Mouse (Mus musculus): Measurements from ENCODE around the gene Kng2.
"Not testable (repeated sequence)": the region's sequence is repeated elsewhere in the genome, so short reads cannot be mapped to it uniquely, and the experiment has no call there.

The Kng2 gene

DNA sequence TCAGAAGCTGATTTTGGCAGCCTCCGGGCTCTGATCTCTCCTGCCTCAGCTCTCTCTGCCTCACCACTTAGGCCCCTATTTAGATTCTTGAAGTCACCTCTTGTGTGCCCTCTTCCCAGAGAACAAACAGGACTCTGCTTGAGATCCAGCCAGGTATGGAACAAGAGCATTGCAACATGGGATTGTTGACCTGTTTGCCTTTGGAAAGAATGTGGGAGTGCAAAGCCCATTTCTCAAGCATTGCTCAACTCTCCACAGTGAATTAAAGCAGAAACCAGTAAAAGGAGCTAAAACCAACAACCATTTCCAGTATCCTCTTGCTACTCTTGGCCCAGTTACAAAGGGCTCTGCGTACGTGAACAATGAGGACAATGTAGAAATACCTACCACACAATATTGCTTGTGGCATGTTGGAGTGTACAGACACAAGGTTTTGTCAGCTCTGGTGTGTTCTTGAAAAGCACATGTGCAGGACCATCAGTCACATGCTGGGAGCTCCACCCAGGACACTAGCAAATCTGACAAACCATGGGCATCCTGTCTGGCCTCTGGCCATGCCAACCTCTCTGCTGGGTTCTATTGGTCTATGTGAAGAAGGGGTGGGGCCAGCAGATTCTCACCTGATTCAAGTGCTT, at the start of gene Kng2:
Gene Kng2 (minus strand): TSS at position 517 of the 635 bp plus-strand sequence.
- DNase-seq = not testable (repeated sequence)

DNA sequence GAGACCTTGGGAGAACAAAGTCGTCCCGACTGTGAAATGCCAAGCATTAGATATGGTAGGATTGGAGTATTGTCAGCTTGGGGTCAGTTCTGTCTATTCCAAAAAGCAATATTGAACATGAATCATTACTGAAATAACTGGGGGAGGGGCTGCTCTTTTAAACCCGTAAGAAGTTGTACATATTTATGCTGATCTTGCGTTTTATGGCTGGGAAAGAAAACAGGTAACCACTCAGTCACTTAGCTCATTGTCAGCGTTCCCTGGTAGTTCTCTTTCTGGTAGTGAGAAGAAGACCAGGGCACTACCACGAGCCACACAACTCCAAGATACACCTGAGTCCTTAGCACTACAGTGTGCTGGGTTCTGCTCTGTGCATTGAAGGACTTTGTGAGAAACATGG, 48.2 kb upstream of the Kng2 start:
- DNase-seq = not testable (repeated sequence)

- DNase-seq = not testable (repeated sequence)
These were observed 31.6 kb upstream of the Kng2 start for GRCm38 (mm10) chr16:23060781-23061325.

DNA sequence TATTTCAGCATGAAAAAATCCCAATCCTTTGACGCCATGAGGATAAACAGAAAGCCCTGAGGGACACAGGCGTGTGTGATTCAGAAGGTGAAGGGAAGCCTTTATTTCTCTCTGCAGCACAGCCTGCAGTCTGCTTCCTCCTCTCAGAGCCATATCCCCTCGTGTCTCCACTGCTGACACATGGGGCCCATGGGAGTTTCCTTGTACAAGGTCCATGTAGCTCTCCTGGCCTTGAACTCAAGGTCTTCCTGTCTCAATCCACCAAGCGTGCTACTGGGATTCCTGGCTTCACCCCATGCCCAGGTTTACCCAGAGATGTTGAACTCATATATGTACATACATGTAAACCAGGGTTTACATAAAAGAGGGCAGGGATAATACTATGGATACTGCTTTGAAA, 30.3 kb upstream of the Kng2 start:
- not testable (repeated sequence) for DNase-seq

- DNase-seq = not testable (repeated sequence)
These were observed 28.6 kb upstream of the Kng2 start, which contains the start of gene Kng1 for GRCm38 (mm10) chr16:23057668-23058447. Gene Kng1 (plus strand): TSS chr16:23057865.

GRCm38 (mm10) chr16:23046319-23046718, 17.0 kb upstream of the Kng2 start:
- no peak for DNase-seq

- DNase-seq = no peak
These were observed 11.6 kb upstream of the Kng2 start for GRCm38 (mm10) chr16:23040876-23041275.

- no peak for DNase-seq
These were observed 10.0 kb upstream of the Kng2 start for GRCm38 (mm10) chr16:23039281-23039680.

DNA sequence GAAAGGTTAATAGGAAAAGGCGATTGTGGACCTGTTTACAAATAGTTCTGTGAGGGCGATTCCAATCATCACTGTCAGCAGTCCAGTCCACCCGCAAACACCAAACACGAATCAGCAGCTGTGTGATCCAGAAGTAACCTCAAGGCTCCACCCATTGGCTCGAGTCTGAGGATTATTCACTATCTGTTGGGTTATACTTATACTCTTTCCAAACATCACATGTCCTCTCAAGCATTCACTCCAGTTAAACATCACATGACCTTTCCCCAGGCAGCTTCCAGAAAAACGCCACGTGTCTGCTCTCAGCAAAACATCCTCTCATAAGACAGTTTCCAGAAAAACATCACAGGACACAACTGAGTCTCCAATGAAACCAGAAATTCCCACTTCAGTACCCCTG, 8.5 kb upstream of the Kng2 start:
- DNase-seq = no peak

DNA sequence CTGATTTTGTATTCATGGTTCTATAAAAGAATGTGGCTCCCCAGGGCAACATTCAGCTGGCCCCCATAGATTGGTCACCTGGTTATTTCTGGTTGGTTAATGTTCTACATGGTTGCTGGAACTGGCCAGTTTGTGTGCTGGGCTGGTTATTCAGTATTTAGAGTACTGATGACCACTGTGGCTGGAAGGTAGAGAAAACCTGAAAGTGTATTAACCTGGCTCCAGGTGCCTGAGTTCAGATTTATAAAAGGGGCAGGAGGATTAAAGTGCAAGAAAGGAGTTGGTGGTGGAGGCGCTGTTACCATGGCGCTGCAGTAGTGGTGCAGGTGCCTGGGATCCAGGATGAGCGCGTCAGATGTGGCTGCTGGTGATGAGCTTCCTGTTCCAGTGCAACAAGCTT, 4.4 kb upstream of the Kng2 start:
- no peak for DNase-seq

DNA sequence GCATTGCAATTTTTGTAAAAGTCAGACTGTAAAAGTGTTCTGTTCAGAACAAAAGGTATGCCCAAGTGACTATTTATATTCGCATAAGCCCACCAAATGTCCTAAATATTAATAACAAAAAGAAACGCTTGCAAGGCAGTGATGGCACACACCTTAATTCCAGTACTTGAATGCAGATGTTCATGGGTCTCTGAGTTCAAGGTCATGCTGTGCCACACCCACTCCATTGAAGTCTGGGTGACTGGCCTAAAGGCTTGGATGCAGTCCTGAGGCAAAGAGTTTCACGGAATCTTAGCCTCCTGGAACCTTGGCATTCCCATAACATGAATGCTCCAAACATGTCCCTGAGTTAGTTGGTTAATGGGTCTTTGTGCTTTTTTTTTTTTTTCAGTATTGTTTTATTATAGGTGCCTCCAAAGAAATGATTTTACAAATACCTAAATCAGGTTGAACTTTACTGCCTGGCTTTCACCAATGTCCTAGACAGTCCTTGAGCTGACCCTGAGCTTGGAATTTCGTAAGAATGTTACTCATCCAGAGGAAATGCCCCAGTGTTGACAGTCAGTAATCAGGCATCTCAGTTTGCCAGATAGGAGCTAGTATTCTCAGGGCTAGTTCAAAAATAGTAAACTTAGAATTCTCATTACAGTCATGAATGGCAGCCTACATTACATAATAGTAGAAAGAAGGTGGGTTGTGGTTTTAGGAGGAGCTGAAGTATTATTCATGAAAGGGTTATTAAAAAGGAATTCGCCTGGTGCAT, 1.6 kb upstream of the Kng2 start:
- no peak for DNase-seq

GRCm38 (mm10) chr16:23027341-23027740, 1.9 kb downstream of the Kng2 start:
- not testable (repeated sequence) for DNase-seq

DNA sequence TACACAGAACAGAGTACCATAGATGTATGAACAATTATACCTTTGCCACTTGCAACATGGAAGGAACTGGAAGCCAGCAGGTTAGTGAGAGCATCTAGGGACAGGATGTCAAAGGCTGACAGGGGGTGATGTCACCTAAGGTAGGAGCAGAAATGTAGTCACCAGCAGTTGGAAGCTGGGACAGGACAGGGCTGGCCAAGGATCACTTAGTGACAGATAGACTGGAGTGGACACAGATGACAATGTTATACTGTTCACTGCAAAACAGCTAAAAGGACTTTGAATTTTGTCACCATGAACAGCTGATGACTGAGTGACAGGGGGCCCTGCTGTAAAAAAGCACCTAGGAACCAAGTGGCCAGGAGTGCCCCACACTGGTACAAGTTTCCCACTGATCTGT, 2.7 kb downstream of the Kng2 start:
- no peak for DNase-seq

DNA sequence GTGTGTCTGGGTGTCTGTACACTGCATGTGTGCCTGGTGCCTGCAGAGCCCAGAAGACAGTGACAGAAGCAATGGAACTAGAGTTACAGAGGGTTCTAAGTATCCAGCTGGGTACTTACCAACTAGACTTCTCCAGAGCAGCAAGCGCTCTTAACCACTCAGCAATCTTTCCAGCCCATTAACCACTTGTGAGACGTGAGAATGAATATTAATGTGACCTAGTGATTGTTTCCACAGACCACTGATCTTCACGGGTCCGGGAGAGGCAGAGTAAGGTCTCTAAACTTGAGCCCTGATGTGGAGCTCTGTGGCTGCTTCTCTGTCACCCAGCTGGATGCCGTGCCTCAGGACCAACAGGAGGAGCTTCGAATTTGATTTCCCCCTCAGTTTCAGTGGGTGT, 4.2 kb downstream of the Kng2 start:
- DNase-seq = no peak

- not testable (repeated sequence) for DNase-seq
These were observed 8.7 kb downstream of the Kng2 start for GRCm38 (mm10) chr16:23020571-23020970.

DNA sequence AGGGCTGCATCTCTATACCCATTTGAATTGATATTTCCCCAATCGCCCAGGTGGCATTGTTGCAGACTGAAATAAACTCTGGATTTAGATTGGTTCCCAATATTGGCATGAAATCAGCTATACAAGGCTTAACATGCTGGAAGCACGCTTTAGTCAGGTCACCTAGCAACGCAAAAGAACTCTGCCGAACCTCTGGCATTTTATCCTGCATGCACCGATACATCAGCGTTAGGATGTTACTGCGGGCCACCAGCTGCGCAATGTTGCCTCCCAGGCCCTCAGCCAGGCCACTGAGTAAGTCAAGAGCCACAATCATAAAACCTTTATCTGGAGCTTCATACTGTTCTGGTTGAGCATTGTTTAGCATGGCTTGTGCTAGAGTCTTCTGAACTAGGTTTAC, 14.6 kb downstream of the Kng2 start:
- not testable (repeated sequence) for DNase-seq

DNA sequence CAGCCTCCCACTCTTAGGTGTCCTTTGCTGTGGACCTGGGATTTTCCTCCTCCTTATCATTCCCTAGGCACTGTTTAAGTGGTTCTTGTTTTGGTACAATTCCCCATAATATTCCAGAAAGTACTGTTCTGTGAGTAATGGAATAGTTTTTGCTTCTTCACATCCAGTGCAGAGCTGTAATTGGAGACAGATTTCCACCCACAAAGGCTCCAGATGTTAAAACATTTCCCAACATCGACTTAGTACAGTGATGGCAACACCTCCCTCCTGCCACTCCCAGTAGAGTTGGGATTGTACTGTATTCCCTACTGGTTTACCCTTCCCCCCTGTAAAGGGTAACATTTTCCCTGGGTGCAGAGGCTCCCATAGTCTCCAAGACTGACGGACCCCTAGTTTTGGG, 15.5 kb downstream of the Kng2 start:
- DNase-seq = not testable (repeated sequence)

DNA sequence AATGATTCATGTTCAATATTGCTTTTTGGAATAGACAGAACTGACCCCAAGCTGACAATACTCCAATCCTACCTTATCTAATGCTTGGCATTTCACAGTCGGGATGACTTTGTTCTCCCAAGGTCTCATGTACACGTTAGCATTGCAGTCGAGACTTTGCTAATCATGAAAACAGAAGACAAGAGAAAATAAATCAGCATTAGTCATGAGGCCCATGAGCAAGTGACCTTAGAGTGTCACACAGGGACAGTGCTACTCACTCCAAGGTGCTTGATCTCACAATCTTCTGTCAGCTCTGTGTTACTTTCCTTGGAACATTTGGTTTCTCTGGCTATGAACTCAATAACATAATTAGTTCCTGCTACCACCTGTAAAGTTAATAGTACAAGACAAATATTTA, 32.3 kb downstream of the Kng2 start:
- not testable (repeated sequence) for DNase-seq

- no peak for DNase-seq
These were observed 61.8 kb downstream of the Kng2 start for GRCm38 (mm10) chr16:22967383-22968030.

- no peak for DNase-seq
These were observed 66.0 kb downstream of the Kng2 start for GRCm38 (mm10) chr16:22963293-22963692.

GRCm38 (mm10) chr16:22962256-22962655, 67.0 kb downstream of the Kng2 start:
- DNase-seq = no peak

DNA sequence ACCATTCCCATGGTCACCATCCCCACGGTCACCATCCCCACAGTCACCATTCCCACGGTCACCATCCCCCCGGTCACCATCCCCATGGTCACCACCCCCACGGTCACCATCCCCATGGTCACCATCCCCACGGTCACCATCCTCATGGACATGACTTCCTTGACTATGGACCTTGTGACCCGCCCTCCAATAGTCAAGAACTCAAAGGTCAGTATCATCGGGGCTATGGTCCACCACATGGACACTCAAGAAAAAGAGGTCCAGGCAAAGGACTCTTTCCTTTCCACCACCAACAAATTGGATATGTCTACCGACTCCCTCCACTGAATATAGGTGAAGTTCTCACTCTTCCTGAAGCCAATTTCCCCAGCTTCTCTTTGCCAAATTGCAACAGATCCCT, 68.2 kb downstream of the Kng2 start:
- DNase-seq = no peak

DNA sequence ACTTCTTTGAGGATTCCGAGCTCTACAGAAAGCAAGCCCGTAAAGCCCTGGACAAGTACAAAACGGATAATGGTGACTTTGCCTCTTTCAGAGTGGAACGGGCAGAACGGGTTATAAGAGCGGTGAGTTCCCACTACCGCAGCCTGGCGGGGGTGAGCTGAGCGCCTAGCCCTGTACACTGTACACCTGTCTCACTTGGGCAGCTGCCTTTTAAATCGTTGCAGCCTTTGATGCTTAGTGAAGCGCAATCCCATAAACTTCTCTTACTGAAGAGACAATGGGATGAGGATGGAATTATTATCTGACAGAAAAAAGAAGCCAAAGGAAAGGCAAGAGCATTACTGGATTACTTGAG, 73.2 kb downstream of the Kng2 start:
- no peak for DNase-seq
